Mouse (Mus musculus): ENCODE data around the gene Pdlim7. TPM values are rescaled to one million over a fixed set of nuclear protein-coding genes. Genes with fewer than 3 reads are reported as not detected.

Pdlim7 gene
- polyA plus RNA-seq (2014; fragmentation: Nextera tagmentation; extraction: Ambion mirVana), result 185 and 199 TPM in 2 replicates

DNA sequence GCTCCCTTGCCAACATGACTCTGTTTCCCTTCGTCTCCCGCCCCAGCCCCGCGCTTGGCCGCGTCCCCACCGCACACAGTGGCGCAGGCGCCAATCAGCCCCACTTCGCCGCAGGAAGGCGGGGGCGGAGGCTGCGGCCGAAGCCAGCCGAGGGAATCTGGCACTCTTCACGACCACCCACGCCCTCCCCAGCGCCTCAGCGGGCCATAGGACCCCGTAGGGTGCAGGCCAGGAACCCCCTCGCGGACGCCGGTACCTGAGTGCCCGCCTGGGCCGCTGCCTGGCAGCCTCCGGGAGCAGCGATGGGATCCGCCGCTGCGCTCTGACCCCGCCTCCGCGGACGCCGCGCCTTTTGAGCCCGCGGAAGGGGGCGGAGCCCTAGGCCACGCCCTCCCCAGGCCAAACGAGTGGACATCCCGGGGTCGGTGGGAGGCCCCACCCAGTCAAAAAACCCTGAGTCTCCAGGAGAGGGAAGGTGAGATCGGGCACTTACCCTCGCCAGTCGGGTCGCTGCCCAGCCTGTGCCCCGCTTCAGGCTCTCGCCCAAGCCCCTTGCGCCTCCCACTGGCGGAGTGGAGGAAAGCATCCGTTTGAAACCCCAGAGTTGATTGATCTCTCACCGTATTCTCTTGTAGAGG, at the start of gene Pdlim7:
Gene Pdlim7, minus strand, starts transcription at position 566 of the 638 bp plus-strand sequence.
- Histone ChIP-seq H3K4me2 (peak within 1 kb of the TSS; percentile 91), H3K36me3 (ENCODE audit: insufficient read depth) (peaks cover 29% of the 10 kb centered on the region), H3K9ac (peak within 1 kb of the TSS; percentile 80), H3K4me1 (ENCODE audit: insufficient read depth) (peaks cover 21% of the 10 kb centered on the region), H3K9me3 (ENCODE audit: low read depth, low read length) (no peaks in the 10 kb centered on the region), H3K4me3 (ENCODE audit: low read depth, low read length) (peak within 1 kb of the TSS; percentile 77), H3K27me3 (ENCODE audit: insufficient read depth, low read length) (no peaks in the 10 kb centered on the region), H3K27ac (ENCODE audit: low read depth) (peak within 1 kb of the TSS; percentile 88)
- under 1% methylated on average over 55 of the region's 55 CpGs for WGBS
- peak; percentile 94 for DNase-seq
- TF ChIP-seq CTCF (IDR thresholded peaks at IDR 0.05; ENCODE audit: low read depth), result peak; percentile 85
- peak; percentile 42 for ATAC-seq (ENCODE audit: insufficient read depth)

DNA sequence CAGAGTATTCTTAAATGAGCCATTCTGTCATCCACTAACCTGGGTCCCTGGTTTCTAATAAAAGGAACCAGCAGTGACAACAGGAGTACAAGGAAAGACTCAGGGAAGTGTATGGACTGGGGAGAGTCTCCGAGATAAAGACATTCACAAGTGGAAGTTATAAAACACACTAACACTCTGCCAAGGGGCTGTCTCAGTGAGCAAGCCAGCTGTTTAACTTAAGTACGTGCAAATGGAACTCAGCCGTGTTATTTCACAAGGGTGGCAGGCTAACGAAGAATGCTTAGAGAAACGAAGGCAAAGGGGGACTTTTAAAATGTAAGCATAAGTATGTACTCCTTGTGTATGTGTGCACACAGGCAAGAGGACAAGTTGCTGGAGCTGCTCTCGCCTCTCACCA, 44.0 kb upstream of the Pdlim7 start:
- no peak for TF ChIP-seq CTCF (IDR thresholded peaks at IDR 0.05; ENCODE audit: low read depth)
- no peak overlapping the region for H3K4me3 ChIP-seq (ENCODE audit: low read depth, low read length)
- ATAC-seq (ENCODE audit: insufficient read depth), result no peak
- H3K27me3 ChIP-seq (ENCODE audit: insufficient read depth, low read length), result no peaks in the 10 kb centered on the region
- no peaks in the 10 kb centered on the region for H3K9me3 ChIP-seq (ENCODE audit: low read depth, low read length)
- H3K27ac ChIP-seq (ENCODE audit: low read depth), result no peak overlapping the region
- WGBS, result 71% methylated on average over 6 of the region's 6 CpGs
- H3K9ac ChIP-seq, result no peak overlapping the region
- H3K4me2 ChIP-seq, result no peak overlapping the region
- H3K4me1 ChIP-seq (ENCODE audit: insufficient read depth), result no peaks in the 10 kb centered on the region
- peaks cover 49% of the 10 kb centered on the region for H3K36me3 ChIP-seq (ENCODE audit: insufficient read depth)
- peak; percentile 10 for DNase-seq

DNA sequence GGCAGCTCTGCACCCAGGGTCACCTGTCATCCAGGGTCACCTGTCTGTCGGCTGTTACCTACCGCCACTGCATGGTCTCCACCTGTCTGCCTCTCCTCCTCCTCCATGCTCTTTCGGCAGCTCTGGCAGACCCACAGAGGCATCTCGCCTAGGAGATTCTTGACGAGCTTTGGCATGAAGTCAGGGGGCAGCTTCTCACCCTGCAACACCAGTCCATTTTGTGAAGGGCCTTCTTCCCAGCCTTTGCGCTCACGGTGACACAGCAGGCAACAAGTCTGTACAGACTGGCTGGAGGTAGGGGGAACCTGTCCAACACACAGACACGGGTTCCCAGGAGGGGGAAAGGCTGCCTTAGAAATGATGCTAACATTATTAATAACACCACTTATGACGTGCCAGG, 42.4 kb upstream of the Pdlim7 start:
- DNase-seq (no peak), ATAC-seq (ENCODE audit: insufficient read depth) (no peak)
- peaks cover 43% of the 10 kb centered on the region for H3K36me3 ChIP-seq (ENCODE audit: insufficient read depth)
- no peak overlapping the region for H3K4me3 ChIP-seq (ENCODE audit: low read depth, low read length)
- no peaks in the 10 kb centered on the region for H3K9me3 ChIP-seq (ENCODE audit: low read depth, low read length)
- H3K4me1 ChIP-seq (ENCODE audit: insufficient read depth), result no peaks in the 10 kb centered on the region
- H3K27me3 ChIP-seq (ENCODE audit: insufficient read depth, low read length), result no peaks in the 10 kb centered on the region
- WGBS, result 89% methylated on average over 9 of the region's 9 CpGs
- no peak for TF ChIP-seq CTCF (IDR thresholded peaks at IDR 0.05; ENCODE audit: low read depth)
- no peak overlapping the region for H3K4me2 ChIP-seq
- no peak overlapping the region for H3K27ac ChIP-seq (ENCODE audit: low read depth)
- H3K9ac ChIP-seq, result no peak overlapping the region

DNA sequence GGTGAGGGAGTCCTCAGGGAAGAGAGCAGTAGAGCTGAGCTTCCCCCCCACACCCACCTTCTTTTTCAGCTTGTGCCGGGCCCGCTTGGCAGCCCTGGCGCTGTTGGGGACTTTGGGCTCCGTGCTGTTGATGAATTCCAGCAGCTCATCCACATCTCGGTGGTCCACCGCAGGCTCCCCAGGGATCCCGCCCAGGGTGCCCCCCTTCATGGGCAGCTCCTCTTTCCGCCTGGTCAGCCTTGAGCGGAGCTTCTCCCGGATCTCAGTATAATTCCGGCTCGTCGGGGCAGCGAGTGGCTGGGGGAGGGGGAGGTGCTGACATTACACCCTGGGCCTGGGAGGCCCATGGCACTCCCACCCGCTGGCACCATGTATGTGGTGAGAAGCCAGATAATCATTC, 35.6 kb upstream of the Pdlim7 start:
- no peaks in the 10 kb centered on the region for H3K9me3 ChIP-seq (ENCODE audit: low read depth, low read length)
- ATAC-seq (ENCODE audit: insufficient read depth), result no peak
- no peak for TF ChIP-seq CTCF (IDR thresholded peaks at IDR 0.05; ENCODE audit: low read depth)
- H3K4me3 ChIP-seq (ENCODE audit: low read depth, low read length), result no peak overlapping the region
- no peaks in the 10 kb centered on the region for H3K27me3 ChIP-seq (ENCODE audit: insufficient read depth, low read length)
- H3K36me3 ChIP-seq (ENCODE audit: insufficient read depth), result peaks cover 86% of the 10 kb centered on the region
- 84% methylated on average over 15 of the region's 15 CpGs for WGBS
- no peak overlapping the region for H3K27ac ChIP-seq (ENCODE audit: low read depth)
- no peak overlapping the region for H3K4me2 ChIP-seq
- H3K4me1 ChIP-seq (ENCODE audit: insufficient read depth), result no peaks in the 10 kb centered on the region
- no peak overlapping the region for H3K9ac ChIP-seq
- no peak for DNase-seq

DNA sequence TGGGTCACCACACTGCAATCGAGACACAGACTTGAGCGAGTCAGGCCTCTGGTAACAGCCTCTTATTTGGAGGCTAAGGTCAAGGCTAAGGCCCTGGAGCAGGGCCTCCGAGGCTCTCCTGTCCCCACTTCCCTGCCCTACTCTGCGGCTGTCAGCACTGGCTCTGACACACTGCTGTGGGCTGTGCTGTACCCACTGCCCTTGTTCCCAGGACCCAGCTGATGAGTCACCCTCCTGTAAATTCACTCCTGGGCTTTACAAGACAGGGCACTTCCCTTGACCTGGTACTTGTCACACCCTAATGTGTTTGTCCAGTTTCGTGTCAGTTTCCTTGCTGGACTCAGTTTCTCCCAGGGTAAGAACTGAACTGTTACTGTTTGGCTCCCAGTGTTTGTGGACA, 35.0 kb upstream of the Pdlim7 start:
- TF ChIP-seq CTCF (IDR thresholded peaks at IDR 0.05; ENCODE audit: low read depth), result no peak
- WGBS, result 81% methylated on average over 5 of the region's 5 CpGs
- Histone ChIP-seq H3K4me1 (ENCODE audit: insufficient read depth) (no peaks in the 10 kb centered on the region), H3K27ac (ENCODE audit: low read depth) (no peak overlapping the region), H3K9ac (no peak overlapping the region), H3K4me2 (no peak overlapping the region), H3K36me3 (ENCODE audit: insufficient read depth) (peaks cover 85% of the 10 kb centered on the region), H3K4me3 (ENCODE audit: low read depth, low read length) (no peak overlapping the region), H3K27me3 (ENCODE audit: insufficient read depth, low read length) (no peaks in the 10 kb centered on the region), H3K9me3 (ENCODE audit: low read depth, low read length) (no peaks in the 10 kb centered on the region)
- ATAC-seq (ENCODE audit: insufficient read depth) (no peak), DNase-seq (no peak)

DNA sequence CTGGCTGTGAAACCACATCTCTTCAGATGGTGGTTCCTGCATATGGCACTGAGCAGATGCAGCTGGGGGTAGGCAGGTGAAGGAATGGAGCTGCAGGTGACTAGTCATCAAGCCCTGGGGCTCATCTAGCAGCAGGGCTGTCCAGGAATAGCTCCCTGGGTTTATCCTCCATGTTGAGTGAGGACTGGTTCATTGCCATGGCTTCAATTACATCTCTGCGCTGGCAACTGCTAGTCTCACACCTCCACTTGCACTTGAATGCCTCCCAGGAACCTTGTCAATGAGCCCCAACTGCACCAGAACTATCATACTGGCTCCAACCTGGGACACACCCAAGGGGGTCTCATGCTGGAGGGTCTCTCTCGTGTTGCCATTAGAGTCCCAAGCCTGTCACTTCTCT, 34.4 kb upstream of the Pdlim7 start:
- WGBS, result 88% methylated on average over 2 of the region's 2 CpGs
- H3K4me1 ChIP-seq (ENCODE audit: insufficient read depth), result no peaks in the 10 kb centered on the region

DNA sequence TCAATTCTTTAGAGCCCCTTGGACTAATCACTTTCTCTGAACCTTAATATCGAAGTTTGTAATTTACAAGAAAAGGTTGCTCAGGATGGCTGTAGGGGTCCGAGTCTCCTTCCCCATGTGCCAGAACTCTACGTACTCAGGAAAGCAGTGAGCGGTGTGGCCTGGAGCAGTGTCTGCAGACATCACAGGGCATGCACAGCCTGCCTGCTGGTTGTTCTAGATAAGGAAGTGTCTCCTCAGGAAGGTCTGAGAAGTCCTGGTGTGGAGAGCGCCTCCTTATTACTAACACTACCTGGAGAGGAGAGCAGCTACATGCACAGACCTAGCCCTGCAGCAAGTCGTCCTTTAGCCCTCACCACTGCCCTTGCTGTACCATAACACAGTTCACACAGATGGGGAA, 31.3 kb upstream of the Pdlim7 start:
- H3K27me3 ChIP-seq (ENCODE audit: insufficient read depth, low read length), result no peaks in the 10 kb centered on the region
- H3K4me1 ChIP-seq (ENCODE audit: insufficient read depth), result no peaks in the 10 kb centered on the region
- no peaks in the 10 kb centered on the region for H3K9me3 ChIP-seq (ENCODE audit: low read depth, low read length)
- DNase-seq (no peak), ATAC-seq (ENCODE audit: insufficient read depth) (no peak)
- peaks cover 97% of the 10 kb centered on the region for H3K36me3 ChIP-seq (ENCODE audit: insufficient read depth)
- H3K4me2 ChIP-seq, result no peak overlapping the region
- TF ChIP-seq CTCF (IDR thresholded peaks at IDR 0.05; ENCODE audit: low read depth), result no peak
- 87% methylated on average over 6 of the region's 6 CpGs for whole genome bisulfite sequencing
- H3K27ac ChIP-seq (ENCODE audit: low read depth), result no peak overlapping the region
- H3K4me3 ChIP-seq (ENCODE audit: low read depth, low read length), result no peak overlapping the region
- no peak overlapping the region for H3K9ac ChIP-seq

More for the DNA sequence above, 34.4 kb upstream of the Pdlim7 start:
- Histone ChIP-seq H3K27ac (ENCODE audit: low read depth) (no peak overlapping the region), H3K4me2 (no peak overlapping the region), H3K36me3 (ENCODE audit: insufficient read depth) (peaks cover 85% of the 10 kb centered on the region), H3K27me3 (ENCODE audit: insufficient read depth, low read length) (no peaks in the 10 kb centered on the region), H3K9me3 (ENCODE audit: low read depth, low read length) (no peaks in the 10 kb centered on the region), H3K9ac (no peak overlapping the region), H3K4me3 (ENCODE audit: low read depth, low read length) (no peak overlapping the region)
- DNase-seq, result no peak
- no peak for ATAC-seq (ENCODE audit: insufficient read depth)
- no peak for TF ChIP-seq CTCF (IDR thresholded peaks at IDR 0.05; ENCODE audit: low read depth)
